Mouse (Mus musculus): Measurements from ENCODE around the gene 4933402N22Rik.

The 4933402N22Rik gene

GRCm38 (mm10) chr5:11917743-11918142 lies at the start of gene 4933402N22Rik:
Gene 4933402N22Rik (plus strand): TSS chr5:11918043.
- 100% methylated on average over 1 of the region's 2 CpGs for WGBS

- WGBS, result 84% methylated on average over 2 of the region's 2 CpGs
Observed at GRCm38 (mm10) chr5:11923790-11924189, 5.9 kb downstream of the 4933402N22Rik start.
